Mouse (Mus musculus) c-Kit-positive CD71-positive TER-119-positive erythroid progenitor cells, embryonic 14.5 days (primary cell): ENCODE measurements around the gene Nop53.
A peak's percentile ranks its signal among the peaks of the same experiment; 100 is the strongest.

Experiments used
- DNase-seq: peaks from one replicate; pipeline ENCODE4 v3.0.0-alpha.2; 2013; ENCODE audit warnings: low spot score

Gene Nop53

DNA sequence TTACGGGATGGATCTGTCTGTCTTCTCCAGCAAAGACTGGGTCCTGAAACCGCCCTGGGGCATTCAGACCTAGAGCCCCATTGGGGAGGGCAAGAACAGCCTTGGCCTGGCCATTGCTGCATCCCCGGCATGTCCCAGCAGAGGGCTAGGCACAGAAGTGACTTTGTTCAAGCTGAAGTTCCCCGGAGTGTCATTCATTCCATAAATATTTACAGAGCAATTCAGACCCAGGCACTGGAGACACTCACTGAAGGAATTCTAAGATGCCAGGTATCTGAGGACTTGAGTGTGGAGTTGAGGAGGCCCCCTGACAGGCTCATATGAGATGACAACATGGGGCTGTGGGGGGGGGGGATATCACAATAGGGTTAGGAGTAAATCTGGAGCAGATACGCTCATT is 10.3 kb upstream of the Nop53 start:
- DNase-seq, result no peak

GRCm38 (mm10) chr7:15955509-15955908 is 9.6 kb upstream of the Nop53 start:
- DNase-seq, result no peak

DNA sequence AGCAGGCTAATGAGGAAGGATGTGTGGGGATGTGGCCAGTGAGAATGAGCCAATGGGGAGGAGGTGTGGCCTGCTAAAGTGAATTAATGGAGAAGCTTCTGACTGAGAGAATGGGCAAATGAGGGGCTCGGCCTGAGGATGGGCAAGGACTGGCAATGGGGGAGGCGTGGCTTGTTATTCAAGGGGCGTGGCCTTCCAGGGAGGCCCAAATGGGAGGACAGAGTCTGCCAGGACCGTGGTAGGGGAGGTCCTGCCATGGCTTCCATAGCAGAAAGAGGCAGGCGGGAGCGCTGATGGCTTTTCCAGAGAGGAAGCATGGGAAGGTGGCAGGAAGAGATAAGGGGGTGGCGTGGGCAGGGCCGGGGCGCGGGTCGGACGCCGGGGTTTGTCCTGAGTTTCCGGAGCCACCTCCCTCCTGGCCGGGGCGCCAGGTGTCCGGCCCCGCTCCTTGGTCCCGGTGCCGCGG is 9.1 kb upstream of the Nop53 start:
- DNase-seq, result peak; percentile 69

GRCm38 (mm10) chr7:15954436-15954835 is 8.6 kb upstream of the Nop53 start:
- DNase-seq, result no peak

GRCm38 (mm10) chr7:15953307-15954074 is 7.6 kb upstream of the Nop53 start:
- peak; percentile 62 for DNase-seq

GRCm38 (mm10) chr7:15952416-15952815 is 6.5 kb upstream of the Nop53 start:
- peak; percentile 84 for DNase-seq

DNA sequence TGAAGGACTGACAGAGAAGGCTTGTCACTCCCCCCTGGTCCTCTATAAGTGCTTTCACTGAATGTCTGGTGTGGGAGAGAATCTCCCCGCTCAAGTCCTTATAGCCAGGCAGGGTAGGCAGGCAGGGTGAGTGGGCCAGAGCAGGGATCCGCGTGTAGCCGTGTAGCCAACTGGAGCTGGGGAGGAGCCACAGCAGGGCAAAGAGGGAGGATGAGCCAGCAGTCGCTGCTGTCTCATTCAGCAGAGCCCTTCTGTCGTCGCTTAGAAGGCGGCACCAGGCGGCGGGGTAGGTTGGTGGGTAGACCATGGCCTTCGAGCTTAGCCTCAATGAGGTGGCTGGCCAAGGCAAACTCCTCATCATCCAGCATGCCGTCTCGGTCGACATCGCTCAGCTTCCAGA is 4.1 kb upstream of the Nop53 start:
- DNase-seq, result no peak

DNA sequence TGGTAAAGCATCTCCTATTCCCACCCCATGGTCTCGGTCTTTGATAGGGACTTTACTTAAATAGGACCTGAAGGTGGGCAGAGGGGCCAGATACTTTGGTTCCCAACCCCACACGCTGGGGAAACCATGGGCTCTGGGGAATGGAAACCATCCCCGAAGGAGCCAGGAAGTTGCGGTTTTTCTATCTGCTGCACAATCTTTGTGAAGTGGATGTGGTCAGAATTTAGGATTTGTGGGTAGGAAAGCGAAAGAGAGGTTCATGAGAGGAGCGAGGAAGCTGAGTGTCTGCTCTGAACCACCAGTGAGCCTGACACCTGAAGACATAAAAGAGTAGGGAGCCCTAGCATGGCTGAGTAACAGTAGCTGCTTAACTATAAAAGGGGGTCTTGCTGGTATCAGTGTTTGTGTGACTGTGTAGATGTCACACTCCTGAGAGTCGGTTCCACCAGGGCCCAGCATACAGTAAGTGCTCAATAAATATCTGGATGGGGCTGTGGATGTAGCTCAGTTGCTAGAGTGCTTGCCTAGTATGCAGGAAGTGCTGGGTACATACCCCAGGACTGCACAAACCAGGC is 3.4 kb upstream of the Nop53 start:
- no peak for DNase-seq

DNA sequence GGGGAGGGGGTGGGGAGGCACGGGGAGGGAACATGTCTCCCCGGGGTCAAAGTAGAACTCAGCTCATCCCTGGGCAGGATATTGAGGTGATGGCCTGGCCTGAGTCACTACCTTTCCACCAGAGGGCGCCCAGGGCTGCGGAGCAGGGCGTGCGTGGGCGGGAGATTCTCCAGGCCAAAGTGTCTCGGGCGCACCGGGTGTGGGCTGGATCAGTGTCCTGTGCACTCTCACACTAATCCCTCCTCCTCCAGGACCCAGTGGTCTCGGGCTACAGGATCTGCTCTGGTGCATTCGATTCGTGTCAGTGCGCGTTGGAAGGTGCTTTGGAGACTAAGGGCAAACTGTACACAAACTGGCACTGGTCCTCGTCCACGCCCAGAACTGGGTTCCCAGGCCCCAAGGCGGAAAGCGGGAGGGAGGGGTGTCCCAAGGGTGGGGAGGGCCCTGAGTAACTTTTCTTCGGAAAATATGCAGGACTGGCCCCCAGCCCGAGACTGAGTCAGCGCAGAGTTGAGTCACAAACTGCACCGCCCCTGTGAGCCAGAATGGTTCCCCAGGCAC is 2.6 kb upstream of the Nop53 start:
- peak; percentile 85 for DNase-seq

DNA sequence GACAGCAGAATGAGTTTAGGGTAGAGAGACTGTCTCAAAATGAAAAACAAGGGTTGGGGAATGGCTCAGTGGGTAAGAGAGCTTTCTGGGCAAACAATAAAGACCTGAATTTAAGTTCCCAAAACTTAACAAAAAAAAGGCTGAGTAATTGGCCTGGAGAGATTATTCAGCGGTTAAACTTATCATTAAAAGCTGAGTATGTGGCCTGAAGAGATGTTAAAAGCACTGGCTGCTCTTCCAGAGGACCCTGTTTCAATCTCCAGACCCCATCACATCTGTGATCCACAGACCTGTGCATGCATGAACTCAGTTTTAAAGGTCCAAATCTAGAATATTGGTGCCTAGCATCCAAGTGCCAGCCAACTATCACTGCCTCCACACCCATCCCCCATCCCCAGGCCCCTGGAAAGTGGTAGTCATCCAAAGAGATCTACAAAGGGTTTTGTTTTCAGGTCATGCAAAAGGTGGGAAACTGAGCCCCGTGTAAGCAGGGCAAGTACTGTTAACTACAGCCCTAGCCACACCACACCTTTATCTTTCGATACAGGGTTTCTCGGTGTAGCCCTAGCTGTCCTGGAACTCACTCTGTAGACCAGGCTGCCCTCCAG is 1.9 kb upstream of the Nop53 start:
- no peak for DNase-seq

GRCm38 (mm10) chr7:15945211-15945610 is 663 bp downstream of the Nop53 start:
- DNase-seq, result no peak

- DNase-seq, result no peak
These were observed 1.6 kb downstream of the Nop53 start for GRCm38 (mm10) chr7:15944311-15944710.

GRCm38 (mm10) chr7:15938621-15939020 is 7.3 kb downstream of the Nop53 start:
- no peak for DNase-seq

- no peak for DNase-seq
These were observed 8.4 kb downstream of the Nop53 start for GRCm38 (mm10) chr7:15937491-15937890.

DNA sequence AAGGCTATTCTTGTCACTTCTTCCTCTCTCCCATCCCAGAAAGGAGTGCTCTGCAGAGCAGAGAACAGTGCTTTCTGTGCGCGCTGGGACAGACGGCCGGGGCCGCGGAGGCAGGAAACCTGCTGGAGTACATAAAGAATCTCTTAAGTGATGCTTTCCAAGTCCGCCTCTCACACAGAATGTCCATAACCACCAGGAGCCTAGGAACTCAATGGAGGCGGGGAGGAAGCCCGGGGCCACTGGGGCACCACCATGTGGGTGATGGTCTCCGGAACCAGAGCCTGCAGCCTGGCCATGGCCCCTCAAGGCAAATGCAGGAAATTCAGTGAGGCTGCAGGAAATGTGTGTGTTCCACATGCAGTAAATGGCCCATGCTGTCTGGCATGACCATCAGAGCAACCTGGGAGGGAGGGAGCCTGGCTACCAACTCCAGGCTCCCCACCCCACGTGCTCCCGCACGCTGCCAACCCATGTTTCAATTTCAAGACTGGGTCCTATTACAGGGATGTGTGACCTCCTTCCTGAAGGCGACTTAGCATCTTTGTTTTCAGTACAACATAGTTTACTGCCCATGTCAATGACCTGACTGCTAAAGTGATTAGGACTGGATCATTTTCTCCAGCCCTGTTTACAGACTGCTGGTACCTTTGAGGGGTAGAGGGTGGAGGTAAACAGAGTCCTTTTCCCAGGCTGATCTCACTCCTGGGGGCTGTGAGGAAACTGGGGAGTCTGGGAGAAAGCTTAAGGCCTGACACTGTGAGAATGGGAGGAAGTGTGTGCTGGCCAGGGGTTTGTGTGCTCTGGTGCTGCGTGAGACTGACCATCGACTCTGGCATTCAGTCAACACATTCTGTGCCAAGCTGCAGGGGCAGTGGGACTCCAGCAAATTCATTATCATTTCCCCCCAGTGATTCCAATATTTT is 12.2 kb downstream of the Nop53 start:
- DNase-seq, result no peak

DNA sequence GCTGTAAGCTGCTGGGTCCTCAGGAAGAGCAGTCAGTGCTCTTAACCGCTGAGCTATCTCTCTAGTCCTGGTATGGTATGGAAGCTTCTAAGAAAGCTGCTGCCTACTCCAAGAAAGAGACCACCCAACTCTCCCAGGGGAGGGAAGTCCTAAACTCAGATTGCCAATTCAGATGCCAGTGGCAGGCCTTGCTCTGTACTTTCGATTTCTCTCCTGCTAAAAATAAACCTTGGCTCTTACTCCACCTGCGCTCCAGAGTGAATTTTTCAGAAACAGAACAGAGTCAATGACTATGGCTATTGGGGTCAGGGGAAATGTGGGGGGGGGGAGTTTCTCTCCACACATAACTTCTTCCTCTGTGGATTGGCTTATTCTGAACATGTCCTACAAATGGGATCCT is 14.2 kb downstream of the Nop53 start:
- DNase-seq, result no peak

- DNase-seq, result no peak
These were observed 15.3 kb downstream of the Nop53 start for GRCm38 (mm10) chr7:15930543-15930942.

DNA sequence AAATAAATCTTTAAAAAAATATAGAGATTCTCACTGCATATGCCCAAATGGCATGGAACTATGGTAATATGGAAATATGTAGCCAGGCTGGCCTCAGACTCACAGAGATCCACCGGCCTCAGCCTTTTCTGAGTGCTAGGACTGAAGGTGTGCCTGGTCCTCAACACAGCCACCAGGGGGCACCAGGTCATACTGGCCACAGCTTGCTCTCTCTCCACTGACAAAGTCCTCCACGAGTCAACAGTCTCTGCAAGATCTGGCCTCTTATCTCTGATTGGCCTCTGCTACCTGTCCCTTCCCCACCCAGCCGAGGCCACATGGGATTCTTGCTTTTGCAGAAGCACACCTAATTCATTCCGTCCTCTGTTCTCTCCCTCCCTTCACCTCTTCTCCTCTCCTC is 16.0 kb downstream of the Nop53 start:
- peak; percentile 73 for DNase-seq

- DNase-seq, result peak; percentile 90
These were observed 23.6 kb downstream of the Nop53 start, which contains the start of gene Selenow for GRCm38 (mm10) chr7:15922220-15922773. Gene Selenow, minus strand, starts transcription at chr7:15922402.

DNA sequence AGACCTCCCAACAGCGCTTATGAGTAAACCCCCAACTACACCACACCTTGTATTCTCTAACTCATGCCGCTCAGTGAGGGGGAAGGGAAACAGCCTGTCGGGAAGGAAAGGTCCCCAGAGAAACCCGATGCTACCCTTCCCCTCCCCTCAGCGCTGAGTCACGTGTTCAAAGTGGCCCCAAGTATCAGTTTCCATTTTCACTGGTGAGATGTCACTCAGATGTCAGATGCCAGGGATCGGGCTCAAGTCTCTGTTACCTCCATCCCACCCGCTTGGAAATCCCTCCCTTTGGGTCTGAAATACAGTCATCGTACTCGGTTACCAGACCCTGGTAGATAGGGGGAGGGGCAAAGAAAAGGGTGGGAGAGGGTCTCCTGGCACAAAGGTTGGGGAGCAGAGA is 24.1 kb downstream of the Nop53 start:
- DNase-seq, result peak; percentile 36

DNA sequence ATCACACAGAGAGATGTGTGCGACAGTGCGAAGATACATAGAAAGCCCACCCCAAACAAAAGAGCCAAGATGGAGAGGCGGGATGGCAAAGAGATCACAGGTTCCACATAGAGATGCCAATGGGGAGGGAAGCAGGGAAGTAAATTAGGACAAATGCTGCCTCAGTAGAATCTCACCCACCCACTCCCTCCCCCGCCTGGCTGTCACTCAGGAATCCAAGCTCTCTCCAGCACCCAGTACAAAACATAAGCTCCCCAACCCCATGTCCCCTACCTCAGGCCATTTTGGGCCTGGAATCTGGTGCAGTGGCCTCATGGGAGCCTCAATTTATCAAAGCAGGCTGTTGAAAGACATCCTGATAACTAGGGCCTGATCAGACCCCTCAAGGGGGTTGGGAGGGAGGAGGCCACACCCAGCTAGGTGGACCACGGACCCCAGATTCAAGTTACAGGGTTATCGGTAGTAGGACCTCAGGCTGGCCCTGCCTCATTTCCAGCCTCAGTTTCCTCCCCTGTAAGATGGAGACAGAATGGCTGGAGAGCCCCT is 25.2 kb downstream of the Nop53 start:
- DNase-seq, result no peak
